Mouse (Mus musculus): ENCODE results near the gene Atp5l. TPM values are rescaled to one million over a fixed set of nuclear protein-coding genes. Genes with fewer than 3 reads are reported as not detected.
"Not testable (repeated sequence)": the region's sequence is repeated elsewhere in the genome, so short reads cannot be mapped to it uniquely, and the experiment has no call there.

Gene Atp5l
- polyA plus RNA-seq (2012; rRNA removed) = 105 and 150 TPM in 2 replicates

DNA sequence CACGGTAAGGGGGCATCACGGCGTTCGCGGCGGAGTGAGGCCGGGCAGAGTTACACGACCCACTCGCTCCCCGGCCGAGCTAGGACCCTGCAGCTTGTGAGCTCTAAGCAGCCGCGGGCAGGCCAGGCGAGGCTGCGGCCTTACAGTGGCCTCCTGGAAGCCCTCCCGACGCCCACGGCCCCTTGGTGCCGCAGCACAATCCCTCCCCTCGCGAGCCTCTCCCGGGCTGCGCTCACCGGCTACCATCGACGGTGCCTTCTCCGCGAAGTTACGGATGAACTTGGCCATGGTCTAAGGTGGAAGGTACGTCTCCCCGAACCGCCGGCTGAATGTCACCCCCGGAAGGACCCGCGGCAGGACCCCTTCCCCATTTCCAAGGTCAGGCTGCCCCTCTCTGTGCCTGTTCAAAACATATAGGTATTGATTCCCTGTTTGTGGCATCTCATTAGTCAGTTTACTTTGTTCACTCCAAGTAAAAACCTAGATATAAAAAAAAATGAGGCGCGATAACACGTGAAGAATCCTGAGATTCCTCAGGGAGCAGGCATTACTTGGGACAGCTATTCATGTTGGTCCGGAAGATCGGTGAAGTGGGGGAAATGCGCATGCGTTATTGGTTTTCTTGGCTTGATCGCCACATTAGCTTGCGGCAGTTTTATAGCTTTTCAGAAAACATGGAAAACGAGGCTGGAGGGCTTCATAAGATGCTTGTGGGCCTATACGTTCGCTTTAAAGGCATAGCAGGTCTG is at the start of gene Atp5l:
Gene Atp5l, minus strand, starts transcription at position 369 of the 749 bp plus-strand sequence.
- TF ChIP-seq POLR2A (IDR thresholded peaks at IDR 0.05; ENCODE audit: borderline replicate concordance, extremely low read depth, low read depth, low read length) (peak; percentile 65; the same call in 1 of the 2 replicates), CTCF (IDR thresholded peaks at IDR 0.05; ENCODE audit: insufficient read depth, low read length) (no peak)
- DNase-seq = peak; percentile 78
- Histone ChIP-seq H3K4me1 (ENCODE audit: control insufficient read depth, insufficient read depth, low read length) (peaks cover 4% of the 10 kb centered on the region), H3K4me3 (replicated peaks; ENCODE audit: extremely low read depth, low read depth, low read length) (peak within 1 kb of the TSS; percentile 100)
- under 1% methylated on average over 48 of the region's 48 CpGs for WGBS

DNA sequence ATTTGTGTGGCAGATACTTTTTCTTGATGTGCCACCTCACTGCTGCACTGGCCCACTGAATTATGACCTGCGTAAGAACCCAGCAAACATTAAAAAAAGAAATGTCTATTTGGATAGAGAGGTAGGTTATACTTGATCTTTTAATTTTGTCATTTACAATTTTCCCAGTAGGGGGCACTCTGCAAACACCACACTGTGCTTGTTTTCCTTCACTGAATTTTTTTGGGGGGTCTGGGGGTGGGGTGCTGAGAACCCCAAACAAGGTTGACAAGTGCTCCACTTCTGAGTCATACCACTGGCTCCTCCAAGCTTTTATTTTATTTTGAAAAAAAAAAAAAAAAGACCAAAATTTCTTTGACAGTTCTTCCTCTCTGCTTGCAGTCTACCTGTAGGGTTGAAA is 48.9 kb upstream of the Atp5l start:
- WGBS = 44% methylated on average over 1 of the region's 1 CpGs

DNA sequence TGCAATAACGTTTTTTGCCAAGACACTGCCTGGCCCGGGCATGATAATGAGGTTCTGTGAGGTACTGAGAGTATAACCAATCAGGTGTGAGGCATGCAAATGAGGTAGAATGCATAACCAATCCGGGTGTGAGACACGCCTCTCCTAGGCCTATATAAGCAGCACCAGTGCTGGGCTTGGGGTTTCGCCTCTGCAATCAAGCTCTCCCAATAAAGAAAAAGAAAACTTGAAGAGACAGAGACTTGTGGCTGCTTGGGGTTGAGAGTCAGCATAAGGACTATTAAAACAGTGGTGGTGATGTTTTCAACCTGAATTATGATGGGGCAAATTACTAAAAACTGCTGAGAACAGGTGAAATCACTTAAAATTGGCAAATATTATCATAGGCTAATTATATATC is 47.2 kb upstream of the Atp5l start:
- not testable (repeated sequence) for DNase-seq; H3K4me3 ChIP-seq (replicated peaks; ENCODE audit: extremely low read depth, low read depth, low read length); H3K4me1 ChIP-seq (ENCODE audit: control insufficient read depth, insufficient read depth, low read length)
- WGBS = 84% methylated on average over 5 of the region's 5 CpGs

More for the DNA sequence above, 48.9 kb upstream of the Atp5l start:
- no peak overlapping the region for H3K4me3 ChIP-seq (replicated peaks; ENCODE audit: extremely low read depth, low read depth, low read length)
- DNase-seq = no peak
- TF ChIP-seq POLR2A (IDR thresholded peaks at IDR 0.05; ENCODE audit: borderline replicate concordance, extremely low read depth, low read depth, low read length) (no peak), CTCF (IDR thresholded peaks at IDR 0.05; ENCODE audit: insufficient read depth, low read length) (no peak)
- 0 out of 2 replicates have a peak, but pooled peaks cover 3% of the 10 kb centered on the region for H3K4me1 ChIP-seq (ENCODE audit: control insufficient read depth, insufficient read depth, low read length)

DNA sequence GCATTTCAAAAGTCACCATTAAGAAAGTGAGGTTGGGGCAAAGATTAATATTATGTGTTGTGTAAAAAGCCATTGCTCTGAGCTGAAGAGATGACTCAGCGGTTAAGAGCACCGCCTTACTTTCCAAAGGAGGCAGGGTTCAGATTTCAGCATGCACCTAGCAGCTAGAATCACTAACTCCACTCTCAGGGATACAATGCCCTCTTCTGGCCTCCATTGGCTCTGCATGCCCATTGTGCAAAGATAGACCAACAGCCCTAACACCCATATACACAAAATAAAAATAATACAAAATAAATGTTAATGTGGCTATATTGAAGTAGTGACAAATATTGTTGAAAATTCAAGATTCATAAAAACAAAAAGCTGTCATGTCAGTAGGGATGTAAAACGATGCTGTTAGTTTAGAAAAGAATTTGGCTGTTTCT is 46.3 kb upstream of the Atp5l start:
- 24% methylated on average over 3 of the region's 3 CpGs for WGBS
- TF ChIP-seq POLR2A (IDR thresholded peaks at IDR 0.05; ENCODE audit: borderline replicate concordance, extremely low read depth, low read depth, low read length) (no peak), CTCF (IDR thresholded peaks at IDR 0.05; ENCODE audit: insufficient read depth, low read length) (peak; percentile 63)
- Histone ChIP-seq H3K4me3 (replicated peaks; ENCODE audit: extremely low read depth, low read depth, low read length) (no peak overlapping the region), H3K4me1 (ENCODE audit: control insufficient read depth, insufficient read depth, low read length) (0 out of 2 replicates have a peak, but pooled peaks cover 3% of the 10 kb centered on the region)
- DNase-seq = peak; percentile 64

DNA sequence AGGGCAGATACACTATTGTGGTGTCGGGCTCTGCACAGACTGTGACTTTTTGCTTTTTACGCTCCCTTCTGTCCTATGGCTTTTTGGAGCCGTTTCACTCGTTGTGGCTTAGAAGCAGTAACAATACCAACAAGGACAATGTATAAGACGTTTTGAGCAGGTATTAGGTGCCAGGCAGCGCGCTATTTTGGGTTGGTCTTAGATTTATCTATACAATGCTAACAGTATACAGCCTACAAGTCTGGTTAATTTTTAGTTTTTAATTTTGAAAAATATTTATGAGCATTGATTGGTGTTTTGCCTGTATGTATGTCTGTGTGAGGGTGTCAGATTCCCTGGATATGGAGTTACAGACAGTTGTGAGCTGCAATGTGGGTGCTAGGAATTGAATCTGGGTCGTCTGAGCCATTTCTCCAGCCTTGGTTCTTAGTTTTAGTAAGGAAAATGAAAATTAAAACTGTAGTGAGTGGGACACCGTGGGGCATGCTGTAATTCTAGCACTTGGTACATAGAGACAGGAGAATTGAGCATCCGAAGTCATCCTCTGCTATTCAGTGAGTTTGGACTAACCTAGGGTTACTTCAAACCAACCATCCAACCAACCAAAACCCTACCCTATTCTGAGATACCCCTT is 45.4 kb upstream of the Atp5l start:
- Histone ChIP-seq H3K4me3 (replicated peaks; ENCODE audit: extremely low read depth, low read depth, low read length) (peak overlapping the region; percentile 73), H3K4me1 (ENCODE audit: control insufficient read depth, insufficient read depth, low read length) (0 out of 2 replicates have a peak, but pooled peaks cover 3% of the 10 kb centered on the region)
- WGBS = 13% methylated on average over 10 of the region's 10 CpGs
- no peak for DNase-seq
- TF ChIP-seq CTCF (IDR thresholded peaks at IDR 0.05; ENCODE audit: insufficient read depth, low read length) (no peak), POLR2A (IDR thresholded peaks at IDR 0.05; ENCODE audit: borderline replicate concordance, extremely low read depth, low read depth, low read length) (no peak)

DNA sequence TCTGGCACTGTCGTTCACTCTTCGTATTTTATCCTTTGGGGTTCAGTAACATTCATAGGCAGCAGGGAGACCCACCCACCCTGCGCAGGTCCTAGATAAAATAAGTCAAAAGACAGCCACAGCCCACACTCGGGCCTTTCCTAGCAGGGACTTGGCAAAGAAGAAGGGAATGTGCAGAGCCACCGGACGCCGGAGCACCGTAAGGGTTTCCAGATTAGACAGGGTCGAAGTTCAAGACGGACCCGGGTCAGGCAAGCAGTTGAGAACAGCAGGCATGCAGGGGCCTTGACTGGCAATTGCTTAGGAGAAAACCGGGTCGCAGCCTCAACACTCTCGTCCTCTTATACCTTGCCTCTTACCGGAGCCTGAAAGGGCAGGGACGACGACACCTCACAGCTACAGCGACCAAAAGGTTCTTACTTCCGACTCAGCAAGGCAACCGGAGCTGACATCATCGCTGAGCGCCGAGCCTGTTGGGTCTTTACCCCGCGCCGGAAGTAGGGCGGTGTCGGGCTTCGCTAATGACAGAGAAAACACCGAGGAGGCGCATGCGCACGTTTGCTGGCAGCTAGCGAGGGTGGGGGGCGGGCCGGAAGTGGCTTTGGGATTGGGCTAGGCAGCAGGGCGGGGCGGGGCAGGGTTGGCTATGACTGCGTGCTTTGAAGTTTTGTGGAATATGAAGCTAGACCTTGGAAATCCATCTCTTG is 44.7 kb upstream of the Atp5l start, which contains the start of gene Ube4a:
Gene Ube4a, minus strand, starts transcription at position 475 of the 707 bp plus-strand sequence.
- Histone ChIP-seq H3K4me1 (ENCODE audit: control insufficient read depth, insufficient read depth, low read length) (0 out of 2 replicates have a peak, but pooled peaks cover 3% of the 10 kb centered on the region), H3K4me3 (replicated peaks; ENCODE audit: extremely low read depth, low read depth, low read length) (peak within 1 kb of the TSS; percentile 99)
- under 1% methylated on average over 39 of the region's 39 CpGs for WGBS
- peak; percentile 100 for DNase-seq
- TF ChIP-seq CTCF (IDR thresholded peaks at IDR 0.05; ENCODE audit: insufficient read depth, low read length) = no peak
- peak; percentile 93 for TF ChIP-seq POLR2A (IDR thresholded peaks at IDR 0.05; ENCODE audit: borderline replicate concordance, extremely low read depth, low read depth, low read length)

DNA sequence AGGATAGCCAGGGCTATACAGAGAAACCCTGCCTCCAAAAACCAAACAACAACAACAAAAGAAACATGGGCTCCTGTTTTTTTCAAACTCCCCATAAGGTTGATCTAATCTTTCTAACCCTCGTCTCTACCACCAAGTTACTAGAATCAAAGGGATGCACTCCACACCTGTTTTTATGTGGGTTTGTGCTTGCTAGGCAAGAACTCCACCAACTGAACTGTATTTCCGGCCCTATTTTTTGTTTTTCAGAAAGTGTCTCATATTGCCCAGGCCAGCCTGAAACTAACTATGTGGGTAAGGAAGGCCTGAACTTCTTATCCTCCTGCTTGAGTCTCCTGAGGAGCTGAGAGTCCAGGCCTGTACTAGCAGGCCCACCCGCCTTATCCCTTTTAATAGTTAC is 33.9 kb upstream of the Atp5l start:
- DNase-seq = no peak
- TF ChIP-seq POLR2A (IDR thresholded peaks at IDR 0.05; ENCODE audit: borderline replicate concordance, extremely low read depth, low read depth, low read length) (no peak), CTCF (IDR thresholded peaks at IDR 0.05; ENCODE audit: insufficient read depth, low read length) (no peak)
- Histone ChIP-seq H3K4me3 (replicated peaks; ENCODE audit: extremely low read depth, low read depth, low read length) (no peak overlapping the region), H3K4me1 (ENCODE audit: control insufficient read depth, insufficient read depth, low read length) (no peaks in the 10 kb centered on the region)
- 90% methylated on average over 3 of the region's 3 CpGs for WGBS

DNA sequence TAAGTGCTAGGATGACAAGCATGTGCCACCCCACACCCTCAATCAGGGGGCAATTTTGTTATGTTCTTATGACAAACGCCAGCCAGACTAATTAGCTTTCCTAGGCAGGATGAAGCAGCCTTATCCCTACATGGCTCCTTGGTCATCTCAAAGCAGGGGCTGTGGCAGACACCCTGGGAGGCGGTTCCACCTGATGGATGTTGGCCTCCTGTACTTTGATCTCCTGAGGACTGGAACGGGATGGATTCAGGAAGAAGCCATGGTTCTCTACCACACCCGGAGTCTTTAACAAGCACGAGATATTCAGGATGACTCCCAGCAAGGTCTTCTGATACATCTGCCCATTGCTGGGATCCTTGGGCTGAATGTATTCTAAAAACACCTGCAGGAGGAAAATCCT is 27.3 kb upstream of the Atp5l start:
- DNase-seq = no peak
- no peaks in the 10 kb centered on the region for H3K4me1 ChIP-seq (ENCODE audit: control insufficient read depth, insufficient read depth, low read length)
- 91% methylated on average over 5 of the region's 5 CpGs for WGBS
- TF ChIP-seq CTCF (IDR thresholded peaks at IDR 0.05; ENCODE audit: insufficient read depth, low read length) (no peak), POLR2A (IDR thresholded peaks at IDR 0.05; ENCODE audit: borderline replicate concordance, extremely low read depth, low read depth, low read length) (no peak)
- H3K4me3 ChIP-seq (replicated peaks; ENCODE audit: extremely low read depth, low read depth, low read length) = no peak overlapping the region

DNA sequence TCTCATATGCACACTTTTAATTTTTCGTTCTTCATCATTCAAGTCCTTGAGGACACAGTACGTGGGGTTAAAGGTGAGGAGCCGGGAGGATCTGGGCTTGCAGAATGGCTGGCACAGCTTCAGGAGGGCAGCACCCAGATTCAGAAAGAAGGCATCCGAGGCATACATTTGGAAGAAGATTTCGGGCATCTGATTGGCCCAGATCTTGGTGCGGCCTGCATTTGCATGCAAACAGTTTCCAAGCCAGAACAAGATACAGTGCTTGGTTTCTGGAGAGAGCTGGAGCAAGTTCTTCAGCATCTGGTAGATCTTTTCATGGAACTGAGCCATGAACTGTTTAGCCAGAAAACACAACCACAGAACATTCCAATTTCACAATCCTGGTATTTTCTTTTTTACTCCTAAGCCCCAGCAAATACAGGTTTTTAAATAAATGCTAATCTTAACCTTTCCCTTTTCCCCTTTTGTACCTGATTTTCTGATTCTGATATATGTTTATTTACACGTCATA is 25.7 kb upstream of the Atp5l start:
- H3K4me3 ChIP-seq (replicated peaks; ENCODE audit: extremely low read depth, low read depth, low read length) = no peak overlapping the region
- H3K4me1 ChIP-seq (ENCODE audit: control insufficient read depth, insufficient read depth, low read length) = no peaks in the 10 kb centered on the region
- DNase-seq = no peak
- 78% methylated on average over 7 of the region's 7 CpGs for WGBS
- no peak for TF ChIP-seq POLR2A (IDR thresholded peaks at IDR 0.05; ENCODE audit: borderline replicate concordance, extremely low read depth, low read depth, low read length)
- TF ChIP-seq CTCF (IDR thresholded peaks at IDR 0.05; ENCODE audit: insufficient read depth, low read length) = no peak

All from lung, adult 2 months (tissue).